Mouse (Mus musculus): Measurements from ENCODE around the gene Kpnb1.
"Not testable (repeated sequence)": the region's sequence is repeated elsewhere in the genome, so short reads cannot be mapped to it uniquely, and the experiment has no call there.

Kpnb1 gene

DNA sequence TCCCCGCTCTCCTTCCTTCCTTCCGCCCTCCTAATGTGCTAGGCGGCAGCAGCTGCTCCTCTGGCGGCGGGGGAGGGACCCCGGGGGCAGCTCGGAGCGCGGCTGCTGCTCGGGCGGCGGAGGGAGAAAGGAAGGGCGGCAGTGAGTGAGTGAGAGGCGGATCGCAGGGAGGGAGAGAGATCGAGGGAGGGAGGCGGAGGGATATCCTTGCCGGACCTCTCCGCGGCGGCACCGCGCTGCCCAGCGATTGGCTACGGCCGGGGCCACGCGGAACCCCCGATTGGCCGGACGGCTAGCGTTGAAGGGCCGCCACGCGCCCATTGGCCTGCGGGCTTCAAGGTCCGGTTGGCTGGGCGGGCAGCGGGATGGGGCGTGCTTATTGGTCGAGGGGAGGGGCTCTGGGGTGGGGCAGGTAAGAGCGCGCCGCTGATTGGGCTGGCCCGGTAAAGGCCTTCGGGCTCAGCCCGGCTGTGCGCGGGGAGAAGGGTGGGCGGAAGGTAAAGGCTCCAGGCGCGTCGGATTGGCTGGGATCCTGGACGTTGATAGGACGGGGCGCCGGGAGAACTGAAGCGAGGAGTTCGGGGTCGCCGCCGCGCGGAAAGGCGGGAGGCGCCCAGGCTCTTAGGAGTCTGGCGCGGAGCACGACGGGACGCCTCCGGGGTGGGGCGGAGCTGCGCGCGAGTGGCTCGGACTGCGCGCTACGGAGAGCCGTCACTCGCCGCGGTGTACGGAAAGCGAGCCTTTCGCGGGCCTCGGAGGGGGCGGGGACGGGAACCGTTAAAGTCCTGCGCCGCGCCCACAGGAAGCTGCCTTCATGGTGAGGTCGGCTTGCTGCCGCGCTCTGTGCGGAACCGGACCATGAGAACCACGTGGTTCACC lies at the start of gene Kpnb1:
TSS of gene Kpnb1 (minus strand) at position 118 of the 879 bp plus-strand sequence.
- ATAC-seq (ENCODE audit: low TSS enrichment): peak; percentile 90

DNA sequence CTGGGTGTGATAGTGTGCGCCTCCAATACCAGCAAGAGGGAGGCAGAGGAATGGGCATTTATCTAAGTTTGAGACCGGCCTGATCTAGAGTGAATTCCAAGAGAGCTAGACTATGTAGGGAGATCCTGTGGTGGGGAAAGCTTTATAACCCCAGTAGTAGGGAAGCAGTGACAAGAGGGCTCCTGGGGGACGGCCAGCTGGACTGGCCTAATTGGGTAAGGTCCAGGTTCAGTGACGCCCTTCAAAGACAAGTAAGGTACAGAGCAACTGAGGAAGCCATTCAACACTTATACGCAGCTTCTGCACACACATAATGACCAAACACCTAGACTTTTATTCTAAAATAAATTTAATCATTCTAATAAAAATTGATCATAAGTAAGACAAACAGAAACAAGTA lies 44.8 kb upstream of the Kpnb1 start:
- no peak for ATAC-seq (ENCODE audit: low TSS enrichment)

DNA sequence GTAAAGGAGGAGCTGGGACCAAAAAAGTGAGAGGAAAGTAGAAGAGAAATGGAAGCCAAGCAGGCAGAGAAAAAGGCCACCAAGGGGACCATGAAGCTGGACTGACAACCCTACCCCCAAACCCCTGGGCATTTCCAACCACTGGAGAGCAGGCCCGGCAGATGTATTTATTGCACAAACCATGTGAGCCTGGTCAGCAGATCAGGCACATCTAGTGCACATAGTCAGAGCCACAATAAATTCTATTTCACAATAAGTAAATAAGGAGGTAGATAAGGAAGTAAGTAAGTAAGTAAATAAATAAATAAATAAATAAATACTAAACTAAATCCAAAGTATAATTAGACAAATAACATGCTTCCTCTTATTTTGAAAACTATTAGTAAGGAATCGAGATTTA lies 41.7 kb upstream of the Kpnb1 start:
- no peak for ATAC-seq (ENCODE audit: low TSS enrichment)

DNA sequence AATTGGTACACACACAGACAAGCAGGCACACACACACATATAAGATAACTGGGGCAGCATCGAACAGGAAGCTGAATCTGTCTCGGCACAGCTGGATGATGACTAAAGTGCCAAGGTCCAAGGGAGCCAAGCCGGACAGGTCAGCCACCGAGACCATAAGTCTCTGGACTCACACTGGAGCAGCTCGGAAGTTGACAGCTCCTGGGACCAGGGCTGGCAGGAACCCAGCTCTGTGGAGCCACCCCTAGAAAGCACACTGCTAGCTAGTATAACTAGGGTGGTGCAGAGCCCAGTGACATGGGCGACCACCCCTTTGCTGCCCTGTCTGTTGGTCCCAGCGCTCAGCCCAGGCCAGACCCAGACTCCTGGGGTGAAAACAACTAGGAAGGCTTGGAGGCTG lies 41.3 kb upstream of the Kpnb1 start:
- ATAC-seq (ENCODE audit: low TSS enrichment): no peak

DNA sequence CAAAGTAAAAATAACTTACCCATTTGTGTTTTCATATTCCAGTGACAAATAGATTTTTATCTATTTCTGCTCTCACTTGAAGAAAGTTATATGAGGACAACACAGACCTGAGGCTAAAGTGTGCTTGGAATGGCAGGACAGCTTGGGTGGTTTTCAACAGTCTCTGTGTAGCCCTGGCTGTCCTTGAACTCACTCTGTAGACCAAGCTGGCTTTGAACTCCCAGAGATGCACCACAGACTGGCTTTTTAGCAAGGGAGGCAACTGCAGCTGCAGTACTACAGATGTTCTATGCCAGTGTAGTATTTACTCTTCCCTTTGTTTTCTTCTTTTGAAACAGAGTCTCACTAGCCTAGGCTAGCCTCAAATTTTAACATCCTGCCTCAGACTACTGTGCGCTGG lies 38.5 kb upstream of the Kpnb1 start:
- no peak for ATAC-seq (ENCODE audit: low TSS enrichment)

DNA sequence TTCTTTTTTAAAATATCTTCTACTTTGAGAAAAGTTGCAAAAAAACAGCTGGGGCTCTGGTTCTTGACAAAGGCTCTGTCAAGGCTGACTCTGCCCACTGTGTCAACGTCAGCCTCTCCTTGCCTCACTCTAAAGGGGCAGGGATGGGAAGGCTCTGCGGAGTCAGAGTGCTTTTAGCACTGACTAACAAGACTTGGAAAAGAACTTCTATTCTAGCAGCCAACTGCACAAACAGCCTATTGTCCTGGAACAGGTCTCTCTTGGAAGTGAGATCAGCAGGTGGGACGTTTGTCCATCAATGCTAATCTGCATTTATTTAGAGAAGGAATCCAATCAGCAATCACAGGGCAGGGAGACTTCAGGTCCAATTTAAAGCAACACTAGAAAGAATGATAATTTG lies 35.8 kb upstream of the Kpnb1 start:
- no peak for ATAC-seq (ENCODE audit: low TSS enrichment)

DNA sequence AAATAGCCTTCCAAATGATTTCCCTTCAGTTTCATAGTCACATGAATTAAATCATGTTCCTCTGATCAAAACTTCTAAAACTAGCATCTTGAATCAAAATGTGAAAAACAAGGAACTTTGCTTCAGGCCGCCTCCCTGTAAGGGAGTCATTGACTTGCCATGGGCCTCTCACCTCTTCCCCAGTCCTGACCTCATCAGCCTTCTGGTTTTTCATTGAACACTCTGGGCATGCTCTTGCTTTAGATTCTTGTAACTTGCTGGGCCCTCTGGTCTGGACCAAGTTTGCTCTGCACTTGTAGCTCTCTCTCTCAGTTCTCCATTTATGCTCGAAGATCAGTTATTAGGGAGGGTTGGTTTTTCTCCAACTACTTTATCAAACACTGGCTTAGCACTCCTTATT lies 33.9 kb upstream of the Kpnb1 start:
- no peak for ATAC-seq (ENCODE audit: low TSS enrichment)

DNA sequence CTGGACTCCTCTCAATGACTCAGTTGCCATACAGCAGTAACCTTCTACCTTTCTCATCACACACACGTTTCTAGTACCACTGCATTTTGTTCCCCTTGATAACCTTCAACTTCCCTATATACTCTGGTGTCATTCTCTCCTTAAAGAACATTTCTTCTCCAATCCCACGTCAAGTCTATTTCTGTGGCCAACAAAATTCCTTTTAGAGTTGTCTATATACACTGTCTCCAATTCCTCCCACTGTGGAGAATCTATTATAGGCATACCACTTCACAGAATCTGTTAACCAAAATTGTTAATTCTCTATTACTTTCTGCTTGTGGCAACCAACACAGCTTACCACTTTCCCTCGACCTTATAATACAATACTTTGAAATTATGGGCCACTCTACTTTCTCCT lies 32.5 kb upstream of the Kpnb1 start:
- peak; percentile 91 for ATAC-seq (ENCODE audit: low TSS enrichment)

DNA sequence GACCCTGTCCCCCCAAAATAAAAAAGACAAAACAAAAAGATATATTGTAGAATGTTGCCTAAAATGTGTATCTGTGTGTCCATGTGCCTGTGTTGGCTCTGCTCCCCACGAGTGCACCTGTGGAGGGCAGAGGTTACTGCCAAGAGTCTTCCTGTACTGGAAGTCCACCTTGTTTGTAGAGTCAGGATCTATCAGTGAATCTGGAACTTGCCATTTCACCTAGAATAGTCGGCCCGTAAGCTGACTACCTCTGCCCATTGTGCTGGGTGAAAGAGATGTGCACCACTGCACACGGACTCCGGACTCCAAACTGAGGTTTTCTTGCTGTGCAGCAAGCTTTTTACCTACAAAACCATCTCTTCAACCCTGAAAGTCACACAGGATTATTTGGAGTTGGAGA lies 26.7 kb upstream of the Kpnb1 start:
- no peak for ATAC-seq (ENCODE audit: low TSS enrichment)

DNA sequence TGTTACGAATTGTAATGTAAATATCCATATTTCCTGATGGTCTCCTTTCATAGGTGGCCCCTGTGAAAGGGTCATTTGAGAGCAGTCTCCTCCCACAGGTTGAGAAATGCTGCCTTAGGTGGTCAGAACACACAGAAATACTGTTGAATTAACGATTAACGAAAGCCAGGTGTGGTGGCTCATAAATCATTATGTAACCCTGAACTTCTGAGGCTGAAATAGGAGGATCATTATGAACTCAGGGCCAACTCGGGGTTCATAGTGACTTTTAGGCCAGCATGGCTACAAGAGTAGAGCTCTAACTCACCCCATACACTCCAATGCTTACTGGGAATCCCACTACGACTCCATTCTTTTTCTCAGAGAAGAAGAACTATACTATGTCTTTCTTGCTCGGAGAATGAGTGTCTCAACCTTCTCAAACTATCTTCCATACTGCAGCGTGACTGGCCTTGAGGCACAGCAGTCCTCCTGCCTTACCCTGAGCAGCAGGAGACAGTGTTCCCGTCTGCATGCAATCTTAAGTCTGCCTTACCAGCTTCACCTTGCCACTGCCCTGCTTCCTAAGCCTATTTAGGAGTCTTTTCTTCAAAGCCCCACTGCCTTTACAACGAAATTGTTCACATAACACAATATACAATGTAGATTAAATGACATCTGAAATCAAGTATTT lies 23.2 kb upstream of the Kpnb1 start:
- ATAC-seq (ENCODE audit: low TSS enrichment): no peak

DNA sequence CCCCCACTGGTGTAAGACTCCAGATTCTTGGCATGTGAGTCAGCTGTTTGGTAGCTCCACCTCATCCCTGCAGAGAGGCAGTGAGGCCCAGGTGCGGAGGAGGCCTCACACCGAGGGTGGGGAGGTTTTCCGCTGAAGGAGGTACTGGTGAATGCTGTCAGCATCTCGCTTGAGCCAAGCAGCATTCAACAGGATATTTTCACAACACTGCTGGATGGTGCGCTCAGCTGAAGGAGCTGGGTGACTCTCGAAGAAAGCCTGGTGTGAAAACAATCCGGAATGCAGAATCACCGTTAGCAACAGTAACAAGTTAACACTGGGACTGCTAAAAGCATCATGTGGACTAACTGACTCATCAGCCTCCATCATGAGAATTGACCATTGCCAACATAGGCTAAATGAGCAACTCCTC lies 19.3 kb upstream of the Kpnb1 start:
- peak; percentile 91 for ATAC-seq (ENCODE audit: low TSS enrichment)

DNA sequence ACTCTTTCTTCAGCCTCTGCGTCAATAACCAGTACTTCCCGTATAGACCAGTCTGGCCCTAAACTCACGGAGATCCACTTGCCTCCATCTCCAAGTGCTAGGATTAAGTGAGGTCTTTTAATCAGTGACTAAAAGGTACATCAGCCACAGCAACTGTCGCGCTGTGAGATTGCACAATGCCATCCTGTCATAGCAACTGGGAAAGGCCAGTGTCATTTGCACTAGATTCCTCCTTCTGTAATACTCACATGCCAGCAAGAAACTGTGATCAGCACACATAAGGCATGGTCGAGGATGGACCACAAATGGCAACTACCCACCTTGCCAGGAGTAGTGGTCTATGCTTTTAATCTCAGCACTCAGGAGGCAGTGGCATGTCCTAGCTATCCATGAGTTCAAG lies 11.8 kb upstream of the Kpnb1 start:
- no peak for ATAC-seq (ENCODE audit: low TSS enrichment)

DNA sequence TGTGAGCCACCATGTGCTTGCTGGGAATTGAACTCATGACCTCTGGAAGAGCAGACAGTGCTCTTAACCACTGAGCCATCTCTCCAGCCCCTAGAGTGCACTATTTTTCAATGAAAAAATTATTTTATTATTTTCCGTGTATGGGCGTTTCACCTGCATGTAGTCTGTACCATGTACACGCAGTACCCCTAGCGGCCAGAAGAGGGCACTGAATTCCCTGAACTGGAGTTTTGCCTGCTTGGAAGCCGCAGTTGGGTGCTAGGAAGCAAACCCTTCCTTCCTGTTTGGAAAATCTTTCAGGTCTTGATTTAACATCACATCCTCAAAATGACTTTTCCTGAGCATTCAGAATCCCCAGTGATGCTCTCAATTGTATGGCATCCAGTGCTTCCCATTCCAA lies 10.9 kb upstream of the Kpnb1 start:
- no peak for ATAC-seq (ENCODE audit: low TSS enrichment)

DNA sequence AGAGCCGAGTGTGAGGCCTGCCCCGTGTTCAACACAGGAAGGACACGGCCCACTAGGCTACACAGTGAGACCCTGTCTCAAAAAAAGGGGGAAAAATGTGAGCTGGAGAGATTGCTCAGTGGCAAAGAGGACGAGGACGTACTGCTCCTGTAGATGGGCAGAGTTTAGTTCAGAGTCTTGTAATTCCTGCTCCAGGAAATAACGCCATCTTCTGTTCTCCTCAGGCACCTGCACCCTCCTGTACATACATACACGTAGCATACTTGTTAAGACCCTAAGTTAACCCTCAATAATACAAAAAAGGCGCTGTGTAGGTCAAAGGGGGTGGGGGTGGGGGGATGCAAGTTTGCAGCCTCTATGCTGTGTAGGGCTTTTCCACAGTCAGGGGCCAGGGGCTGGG lies 9.3 kb upstream of the Kpnb1 start:
- ATAC-seq (ENCODE audit: low TSS enrichment): no peak

DNA sequence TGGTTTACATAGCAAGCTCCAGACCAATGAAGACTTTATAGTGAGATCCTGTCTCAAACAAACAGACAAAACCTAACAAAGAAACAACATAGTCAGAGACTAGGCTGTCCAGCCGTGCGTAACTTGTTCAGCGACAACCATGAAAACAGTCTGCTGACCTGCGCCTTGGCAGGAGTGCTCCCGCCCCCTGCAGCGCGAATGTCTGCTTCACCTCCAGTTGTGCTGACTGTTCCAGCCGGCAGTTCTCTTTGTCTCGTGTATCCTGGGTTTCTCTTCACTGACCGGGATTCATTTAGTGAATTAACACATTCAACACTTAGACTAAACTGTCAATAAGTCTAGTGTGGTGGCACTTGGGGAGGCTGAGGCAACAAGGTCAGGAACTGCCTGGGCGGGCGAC lies 8.9 kb upstream of the Kpnb1 start:
- no peak for ATAC-seq (ENCODE audit: low TSS enrichment)

DNA sequence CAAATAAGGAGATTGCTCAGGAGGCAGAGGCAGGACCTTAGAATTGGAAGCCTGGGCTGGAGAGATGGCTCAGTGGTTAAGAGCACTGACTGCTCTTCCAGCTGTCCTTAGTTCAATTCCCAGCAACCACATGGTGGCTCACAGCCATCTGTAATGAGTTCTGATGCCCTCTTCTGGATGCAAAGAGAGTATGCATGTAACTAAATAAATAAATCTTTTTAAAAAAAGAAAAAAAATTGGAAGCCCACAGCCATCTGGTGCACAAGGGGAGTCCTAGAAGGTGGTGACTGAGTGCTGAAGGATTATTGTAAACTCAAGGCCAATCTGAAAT lies 4.9 kb upstream of the Kpnb1 start:
- no peak for ATAC-seq (ENCODE audit: low TSS enrichment)

DNA sequence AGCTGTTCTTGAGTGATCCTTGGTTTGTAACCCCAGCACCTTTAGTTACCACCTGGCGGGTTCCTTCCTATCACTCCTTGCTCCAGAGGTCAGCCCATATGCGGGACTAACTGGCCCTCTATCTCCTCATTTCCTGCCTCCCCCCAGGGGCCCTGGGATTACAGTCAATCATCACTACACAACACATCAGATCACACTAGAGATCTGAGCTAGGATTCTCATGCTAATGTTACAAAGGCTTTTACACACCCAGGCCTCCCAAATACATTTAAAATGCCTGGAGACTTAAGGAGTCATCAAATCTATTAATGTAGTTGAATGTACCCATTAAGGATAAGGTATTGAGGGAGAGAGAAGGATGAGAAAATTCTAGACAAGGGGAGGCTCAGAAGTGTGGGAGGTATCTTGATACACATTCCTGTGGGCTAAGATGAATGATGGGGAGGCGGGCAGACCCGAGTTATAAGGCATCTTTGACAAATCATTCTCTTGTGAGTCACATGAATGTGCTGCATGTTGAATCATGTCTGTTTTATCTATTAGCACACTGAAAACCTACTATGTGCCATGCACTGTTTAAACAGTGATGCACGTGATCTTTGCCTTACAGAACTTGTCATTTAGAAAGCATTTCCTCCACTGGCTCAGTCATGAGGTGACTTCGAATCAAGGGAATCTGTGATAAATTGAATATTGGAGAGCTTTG lies 4.4 kb upstream of the Kpnb1 start:
- no peak for ATAC-seq (ENCODE audit: low TSS enrichment)

DNA sequence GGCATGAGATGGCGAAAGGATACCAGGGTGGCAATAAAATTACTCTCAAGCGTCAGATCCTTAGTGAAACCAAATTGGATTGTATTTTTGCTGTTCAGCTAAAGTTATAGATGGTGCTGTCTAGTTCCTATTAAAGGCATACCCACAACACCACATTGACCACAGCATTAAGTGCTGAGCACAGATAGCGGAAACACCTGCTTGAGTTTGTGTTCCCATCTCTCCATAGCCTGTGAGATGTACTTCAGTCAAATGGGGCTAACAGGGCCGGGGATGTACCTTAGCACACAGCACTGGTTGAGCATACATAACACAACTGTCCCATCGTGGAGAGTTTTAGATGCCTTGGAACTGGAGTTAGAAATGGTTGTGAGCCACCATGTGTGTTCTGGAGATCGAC lies 3.3 kb upstream of the Kpnb1 start:
- ATAC-seq (ENCODE audit: low TSS enrichment): no peak

DNA sequence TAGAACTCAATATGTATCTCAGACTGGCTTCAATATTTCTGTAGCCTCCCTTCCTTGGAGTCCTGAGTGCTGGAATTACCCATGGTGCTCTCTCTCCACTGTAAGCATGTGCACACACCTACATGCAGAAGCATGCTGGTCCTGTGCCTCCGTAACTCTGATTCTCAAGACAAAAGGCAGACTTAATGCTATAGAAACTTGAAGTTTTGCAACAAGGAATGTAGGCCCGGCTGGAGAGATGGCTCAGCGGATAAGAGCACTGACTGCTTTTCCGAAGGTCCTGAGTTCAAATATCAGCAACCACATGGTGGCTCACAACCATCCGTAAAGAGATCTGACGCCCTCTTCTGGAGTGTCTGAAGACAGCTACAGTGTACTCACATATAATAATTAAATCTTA lies 2.0 kb upstream of the Kpnb1 start:
- not testable (repeated sequence) for ATAC-seq (ENCODE audit: low TSS enrichment)

DNA sequence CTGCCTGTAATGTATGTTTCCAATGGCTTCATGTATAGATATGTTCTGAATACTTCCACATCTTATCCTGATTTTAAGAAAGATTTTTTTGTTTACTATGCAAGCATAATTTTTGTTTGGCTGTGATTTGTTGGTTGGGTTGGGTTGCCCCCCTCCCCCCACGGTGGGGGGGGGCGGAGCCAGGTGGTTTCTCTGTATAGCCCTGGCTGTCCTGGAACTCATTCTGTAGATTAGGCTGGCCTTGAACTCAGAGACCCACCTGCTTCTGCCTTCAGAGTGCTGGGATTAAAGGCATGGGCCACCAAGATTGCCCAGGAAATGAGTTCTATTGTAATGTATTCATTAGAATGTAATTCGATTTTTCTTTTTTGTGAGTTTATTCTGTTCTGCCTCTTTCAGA lies 1.6 kb upstream of the Kpnb1 start:
- ATAC-seq (ENCODE audit: low TSS enrichment): no peak

DNA sequence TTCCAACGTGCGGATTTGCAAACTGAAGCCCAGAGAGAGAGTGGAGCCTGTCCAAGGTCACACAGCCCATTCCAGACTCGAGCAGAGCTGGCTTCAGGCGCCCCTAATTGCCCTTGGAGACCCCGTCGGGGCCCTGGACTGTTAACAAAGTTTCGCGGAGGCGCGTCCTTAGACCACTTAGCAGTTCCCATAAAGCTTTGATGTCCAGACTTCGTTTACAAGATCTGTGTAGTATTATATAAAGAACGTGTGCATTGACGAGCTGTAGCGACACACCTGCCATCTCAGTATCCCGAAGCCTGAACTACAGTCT lies 918 bp upstream of the Kpnb1 start:
- ATAC-seq (ENCODE audit: low TSS enrichment): no peak

DNA sequence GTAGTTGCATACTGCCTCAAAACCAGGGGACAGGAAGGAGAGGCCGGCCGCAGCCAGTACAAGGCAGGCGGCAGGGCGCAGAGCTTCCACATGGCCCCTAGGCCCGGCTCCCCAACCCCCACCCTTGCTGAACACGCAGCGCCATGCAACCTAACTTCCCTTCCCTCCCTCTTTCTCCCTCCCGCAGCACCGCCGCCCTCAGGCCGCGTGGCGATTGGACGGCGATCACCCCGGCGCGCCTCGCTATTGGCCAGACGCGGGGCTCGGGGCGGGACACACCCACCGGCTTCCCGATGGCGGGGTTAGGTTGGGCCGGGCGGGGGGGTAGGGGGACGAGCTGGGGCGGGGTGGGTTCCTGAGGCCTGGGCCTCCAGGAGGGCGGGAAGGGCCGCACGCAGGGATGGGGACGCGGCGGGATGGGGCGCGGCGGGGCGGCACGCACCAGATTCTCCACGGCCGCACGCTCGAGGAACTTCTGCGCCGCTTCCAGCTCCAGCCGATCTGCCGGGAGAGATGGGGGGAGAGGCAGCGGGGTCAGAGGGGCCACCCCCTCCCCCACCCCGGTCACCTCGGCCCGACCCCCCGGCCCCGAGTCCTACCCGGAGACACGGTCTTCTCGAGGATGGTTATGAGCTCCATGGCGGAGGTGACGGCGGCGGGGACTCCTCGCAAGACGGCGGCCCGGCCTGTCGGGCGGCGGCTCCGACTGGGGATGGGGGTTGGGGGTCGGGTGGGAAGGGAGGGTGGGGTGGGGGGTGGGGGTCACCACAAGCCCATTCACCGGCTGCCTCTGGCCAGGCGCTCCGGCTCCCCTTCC lies 526 bp downstream of the Kpnb1 start:
- ATAC-seq (ENCODE audit: low TSS enrichment): peak; percentile 72
